Mouse (Mus musculus) inflammation-experienced regulatory T-cells, adult 16 weeks (primary cell): ENCODE measurements around the gene Sema4a. TPM values are rescaled to one million over a fixed set of nuclear protein-coding genes. Genes with fewer than 3 reads are reported as not detected.

Source experiments
- polyA plus RNA-seq: library from polyadenylated mRNA; unstranded; fragments of 100-300 nt; shearing (Covaris generic); gene quantifications from one replicate; pipeline ENCODE4 v1.2.1, GENCODE M21; 2017

Sema4a gene
- polyA plus RNA-seq: 44.9 TPM

DNA sequence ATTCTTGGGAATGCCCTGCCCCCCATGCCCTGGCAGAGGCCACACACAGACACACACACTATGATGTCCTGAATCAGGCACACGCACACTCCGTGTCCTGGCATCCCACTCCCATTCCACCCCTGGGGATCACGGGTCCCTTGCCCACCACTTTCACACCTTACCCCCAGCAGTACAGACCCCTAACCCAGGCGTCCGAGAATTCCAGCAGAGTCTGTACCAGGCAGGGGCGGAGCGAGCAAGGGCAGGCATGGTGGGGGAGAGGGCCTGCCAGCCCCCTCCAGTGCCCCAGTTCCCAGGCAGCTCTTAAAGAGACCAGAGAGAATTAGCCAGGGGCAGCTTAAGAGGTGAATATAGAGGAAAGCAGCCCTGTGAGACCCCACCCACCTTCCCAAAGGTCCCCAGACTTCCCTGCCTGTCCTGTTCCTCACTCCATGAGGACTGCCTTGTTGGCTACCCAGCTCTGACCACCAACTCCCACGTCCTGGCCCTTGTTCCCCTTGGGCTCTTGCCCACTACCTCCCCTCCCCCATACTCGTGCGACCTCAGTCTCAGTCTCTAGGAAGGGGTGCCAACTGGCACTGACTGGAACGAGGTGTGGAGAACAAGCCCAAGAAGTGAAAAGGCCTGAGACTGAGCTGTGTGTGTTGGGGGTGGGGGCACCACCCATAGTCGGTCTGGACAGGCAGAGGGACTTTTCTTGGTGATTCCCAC lies at the start of gene Sema4a:
Gene Sema4a, minus strand, starts transcription at position 200 of the 714 bp plus-strand sequence.

DNA sequence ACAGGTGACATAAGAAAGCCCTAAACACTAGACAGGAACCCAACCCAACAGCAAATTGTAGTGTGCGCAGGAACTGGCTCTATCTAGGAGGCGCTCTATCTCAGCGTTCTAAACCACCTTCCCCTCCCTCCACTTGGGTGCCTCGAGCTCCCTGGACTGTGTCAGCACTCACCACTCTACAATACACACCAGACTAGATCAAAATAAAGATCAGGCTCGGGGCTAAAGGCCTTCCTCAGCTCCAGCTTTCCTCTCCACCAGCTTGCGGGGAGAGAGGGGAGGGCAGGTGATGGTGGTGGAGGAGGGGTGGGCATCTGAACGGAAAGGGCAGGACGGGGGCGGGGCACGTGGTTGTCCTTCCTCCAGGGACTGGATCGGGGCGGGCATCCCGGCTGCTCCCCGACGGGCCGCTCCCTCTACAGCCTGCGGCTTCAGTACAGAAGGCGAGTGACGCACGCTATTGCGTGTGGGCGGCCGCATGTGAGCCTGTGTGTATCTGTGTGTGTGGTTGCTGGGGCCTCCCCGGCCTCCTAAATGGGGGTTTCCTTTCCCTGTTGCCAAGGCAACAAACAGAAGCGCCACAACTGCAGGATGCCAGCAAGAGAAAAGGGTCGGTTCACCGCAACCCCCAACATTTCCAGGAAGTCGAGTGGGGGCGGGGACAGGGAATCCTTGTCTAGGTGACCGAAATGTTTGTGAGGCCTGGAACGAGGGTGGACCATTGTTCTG lies 48.9 kb upstream of the Sema4a start, which contains the start of gene Lmna:
Gene Lmna, minus strand, starts transcription at position 265 of the 729 bp plus-strand sequence.

DNA sequence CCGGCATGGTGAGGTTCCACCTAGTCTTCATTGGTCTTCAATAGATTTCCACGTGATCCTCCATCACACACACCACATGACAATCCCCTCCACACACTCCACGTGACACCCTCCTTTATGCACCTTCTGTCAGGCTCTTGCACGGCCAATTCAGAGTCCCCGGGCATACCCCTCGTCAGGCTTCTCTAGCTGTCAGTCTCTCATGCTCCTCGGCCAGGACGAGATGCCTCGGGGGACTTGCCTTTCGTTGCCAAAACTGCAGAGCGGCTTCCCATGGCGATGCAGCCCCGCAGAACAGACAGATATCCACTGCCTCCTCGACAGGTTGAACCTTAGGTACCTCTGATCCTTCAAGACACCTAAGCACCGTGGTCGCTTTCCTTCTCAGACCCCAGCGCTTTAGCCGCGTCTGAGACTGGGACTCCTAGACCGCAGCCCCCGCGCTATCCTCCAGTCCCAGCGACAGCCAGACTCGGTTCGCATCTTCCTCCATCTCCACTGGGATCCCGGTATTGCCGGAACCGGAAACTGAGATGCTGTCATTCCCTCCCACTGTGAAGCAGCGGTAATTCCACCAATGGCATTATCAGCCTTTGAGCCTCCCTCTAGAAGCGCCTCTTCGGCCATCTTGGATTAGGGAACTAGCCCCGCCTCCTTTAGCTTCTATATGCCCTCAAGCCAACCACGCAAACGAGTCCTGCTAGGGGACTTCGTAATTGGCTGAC lies 36.2 kb downstream of the Sema4a start, which contains the start of gene Slc25a44:
Gene Slc25a44, minus strand, starts transcription at position 535 of the 725 bp plus-strand sequence.

DNA sequence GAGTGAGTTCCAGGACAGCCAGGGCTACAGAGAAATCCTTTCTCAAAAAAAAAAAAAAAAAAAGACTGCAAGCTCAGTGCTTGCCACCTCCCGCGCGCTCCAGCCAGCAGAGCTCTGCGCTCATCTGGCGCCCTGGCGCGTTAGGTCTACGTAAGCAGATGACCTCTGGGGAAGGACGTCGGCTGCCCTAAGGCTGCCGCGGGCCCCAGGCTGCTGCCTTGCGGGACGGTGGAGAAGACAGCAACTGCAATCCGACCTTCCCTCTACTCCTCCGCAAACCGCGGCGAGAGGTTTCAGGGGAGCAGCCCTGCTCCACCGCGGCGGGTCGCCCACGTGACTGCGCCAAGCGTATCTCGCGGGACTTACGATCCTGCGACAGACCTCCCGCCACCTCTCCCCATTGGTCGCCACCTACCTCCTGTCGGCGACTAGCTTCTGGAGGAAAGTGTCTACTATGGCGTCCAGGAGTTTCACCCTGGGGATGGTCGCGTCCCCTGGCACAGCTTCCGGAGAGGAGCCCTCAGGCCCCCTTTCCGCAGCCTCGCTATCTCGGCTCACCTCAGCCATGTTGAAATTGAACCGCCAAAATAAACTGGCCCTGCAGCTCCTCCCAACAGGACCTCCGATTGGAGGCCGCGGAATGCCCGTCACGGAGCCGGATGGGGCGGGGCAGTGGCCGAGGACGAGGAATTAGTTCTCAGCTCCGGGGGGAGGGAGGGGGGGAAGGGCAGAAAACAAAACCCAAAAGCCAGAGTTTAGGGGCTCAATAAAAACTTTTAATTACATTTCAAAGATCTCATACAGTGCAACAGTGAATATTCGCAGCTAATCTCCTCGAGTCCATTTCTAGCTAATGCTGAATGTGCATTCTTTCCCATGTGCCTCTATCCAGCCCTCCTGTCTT lies 51.0 kb downstream of the Sema4a start, which contains the start of gene Pmf1:
Gene Pmf1, minus strand, starts transcription at position 591 of the 904 bp plus-strand sequence.

Other genes starting within 250 kb of the Sema4a start
- not detected for gene Rhbg, start 206.5 kb downstream of the Sema4a start, polyA plus RNA-seq
- gene Gm38392, start 174.0 kb downstream of the Sema4a start, polyA plus RNA-seq: not detected
- gene Tsacc, start 164.2 kb downstream of the Sema4a start, polyA plus RNA-seq: 9.0 TPM
- 333 TPM for gene Cct3, start 164.1 kb downstream of the Sema4a start, polyA plus RNA-seq
- 413 TPM for gene Glmp, start 136.2 kb downstream of the Sema4a start, polyA plus RNA-seq
- 0.89 TPM for gene Tmem79, start 125.0 kb downstream of the Sema4a start, polyA plus RNA-seq
- gene Smg5, start 124.9 kb downstream of the Sema4a start, polyA plus RNA-seq: 49.2 TPM
- gene Paqr6, start 96.6 kb downstream of the Sema4a start, polyA plus RNA-seq: not detected
- not detected for gene Bglap3, start 88.4 kb downstream of the Sema4a start, polyA plus RNA-seq
- not detected for gene Bglap2, start 82.5 kb downstream of the Sema4a start, polyA plus RNA-seq
- gene Bglap, start 76.7 kb downstream of the Sema4a start, polyA plus RNA-seq: not detected
- 36.0 TPM for gene Pmf1, start 50.9 kb downstream of the Sema4a start, polyA plus RNA-seq
- 23.1 TPM for gene Slc25a44, start 36.0 kb downstream of the Sema4a start, polyA plus RNA-seq
- 20.3 TPM for gene Lmna, start 48.8 kb upstream of the Sema4a start, polyA plus RNA-seq
- 0.18 TPM for gene Mex3a, start 71.2 kb upstream of the Sema4a start, polyA plus RNA-seq
- gene Rab25, start 87.1 kb upstream of the Sema4a start, polyA plus RNA-seq: not detected
- 205 TPM for gene Lamtor2, start 91.9 kb upstream of the Sema4a start, polyA plus RNA-seq
- gene Ubqln4, start 92.6 kb upstream of the Sema4a start, polyA plus RNA-seq: 59.6 TPM
- 130 TPM for gene Ssr2, start 114.7 kb upstream of the Sema4a start, polyA plus RNA-seq
- 119 TPM for gene Arhgef2, start 144.8 kb upstream of the Sema4a start, polyA plus RNA-seq
- gene Rxfp4, start 192.0 kb upstream of the Sema4a start, polyA plus RNA-seq: not detected
- gene Khdc4, start 224.6 kb upstream of the Sema4a start, polyA plus RNA-seq: 93.8 TPM